Comparison of ENCODE assay signal across 32 mouse cellular contexts in genomic region chr12:25590262-25590661, GRCm38 (mm10).
"Had no signal": no experiment of that assay in that cellular context is flagged by ENCODE, and none has a peak within 500 bp of the region (broad histone marks: within the 10 kb centered on the region; RNA-seq: fewer than 3 reads in every experiment).

No protein-coding gene starts in this region.

- H3K36me3 ChIP-seq: limb, embryonic 10.5 days; limb, embryonic 12.5 days; limb, embryonic 13.5 days; limb, embryonic 15.5 days; liver, embryonic 12.5 days; liver, embryonic 13.5 days; liver, embryonic 15.5 days; lung, embryonic 15.5 days; midbrain, embryonic 10.5 days; midbrain, embryonic 12.5 days; midbrain, embryonic 13.5 days; midbrain, embryonic 15.5 days; neural tube, embryonic 12.5 days had no signal

- H3K4me3 ChIP-seq: limb, embryonic 10.5 days; limb, embryonic 12.5 days; limb, embryonic 13.5 days; limb, embryonic 15.5 days; liver, embryonic 12.5 days; liver, embryonic 13.5 days; liver, embryonic 15.5 days; lung, embryonic 15.5 days; megakaryocyte, embryonic 14.5 days; midbrain, embryonic 10.5 days; midbrain, embryonic 12.5 days; midbrain, embryonic 13.5 days; midbrain, embryonic 15.5 days; myocyte; neural tube, embryonic 12.5 days had no signal

- DNase-seq: left cerebral cortex, postnatal 4 days; liver; liver, embryonic 13.5 days; liver, postnatal 0 days; lung, adult 18-20 months; lung, adult 2 months; lung, embryonic 14.5 days; lung, postnatal 10 days; lung, postnatal 14 days; lung, postnatal 36 days; lung, postnatal 4 days; midbrain, embryonic 14.5 days had no signal

- H3K9ac ChIP-seq: limb, embryonic 12.5 days; limb, embryonic 13.5 days; limb, embryonic 15.5 days; liver, embryonic 12.5 days; liver, embryonic 13.5 days; liver, embryonic 14.5 days; liver, embryonic 15.5 days; liver, postnatal 0 days; lung, embryonic 14.5 days; lung, embryonic 15.5 days; midbrain, embryonic 12.5 days; midbrain, embryonic 13.5 days; midbrain, embryonic 15.5 days; neural tube, embryonic 12.5 days had no signal

- ATAC-seq: liver, embryonic 12.5 days; liver, postnatal 0 days; lung, postnatal 0 days; midbrain, embryonic 13.5 days; midbrain, embryonic 15.5 days; midbrain, embryonic 16.5 days had no signal

- H3K4me1 ChIP-seq: limb, embryonic 10.5 days; limb, embryonic 12.5 days; limb, embryonic 13.5 days; limb, embryonic 15.5 days; liver, embryonic 12.5 days; liver, embryonic 13.5 days; liver, embryonic 15.5 days; lung, embryonic 15.5 days; megakaryocyte, embryonic 14.5 days; midbrain, embryonic 10.5 days; midbrain, embryonic 12.5 days; midbrain, embryonic 13.5 days; midbrain, embryonic 15.5 days; neural tube, embryonic 12.5 days had no signal

- H3K27me3 ChIP-seq: limb, embryonic 12.5 days; limb, embryonic 13.5 days; limb, embryonic 15.5 days; liver, embryonic 12.5 days; liver, embryonic 13.5 days; liver, embryonic 15.5 days; lung, embryonic 15.5 days; megakaryocyte, embryonic 14.5 days; midbrain, embryonic 12.5 days; midbrain, embryonic 13.5 days; midbrain, embryonic 15.5 days; neural tube, embryonic 12.5 days had no signal

- H3K27ac ChIP-seq: limb, embryonic 10.5 days; limb, embryonic 12.5 days; limb, embryonic 13.5 days; limb, embryonic 15.5 days; liver, embryonic 12.5 days; liver, embryonic 13.5 days; liver, embryonic 14.5 days; liver, embryonic 15.5 days; lung, embryonic 15.5 days; macrophage; midbrain, embryonic 10.5 days; midbrain, embryonic 12.5 days; midbrain, embryonic 13.5 days; midbrain, embryonic 15.5 days; neural tube, embryonic 12.5 days had no signal

- H3K9me3 ChIP-seq: limb, embryonic 10.5 days; limb, embryonic 15.5 days; liver, embryonic 12.5 days; liver, embryonic 13.5 days; liver, embryonic 15.5 days; lung, embryonic 15.5 days had no signal

- H3K4me2 ChIP-seq: limb, embryonic 12.5 days; limb, embryonic 13.5 days; limb, embryonic 15.5 days; liver, embryonic 11.5 days; liver, embryonic 12.5 days; liver, embryonic 13.5 days; liver, embryonic 15.5 days; lung, embryonic 14.5 days; lung, embryonic 15.5 days; midbrain, embryonic 11.5 days; midbrain, embryonic 12.5 days; midbrain, embryonic 13.5 days; midbrain, embryonic 15.5 days; neural tube, embryonic 12.5 days had no signal
